Mouse (Mus musculus): ENCODE data around the gene Olfr851. TPM values are rescaled to one million over a fixed set of nuclear protein-coding genes. Genes with fewer than 3 reads are reported as not detected.

Olfr851 gene
- not detected in 2 replicates for polyA plus RNA-seq (2014; fragmentation: Nextera tagmentation; extraction: Ambion mirVana)

- DNase-seq (ENCODE audit: low spot score) (no peak), ATAC-seq (replicated peaks; ENCODE audit: low FRiP score) (no peak)
- no peaks in the 10 kb centered on the region for H3K27me3 ChIP-seq (ENCODE audit: control insufficient read depth, insufficient read depth, low read length)
- H3K4me1 ChIP-seq (replicated peaks; ENCODE audit: control insufficient read depth, insufficient read depth, low read length): no peaks in the 10 kb centered on the region
- no peak within 1 kb of the TSS for H3K4me2 ChIP-seq (ENCODE audit: low read depth, low read length, severe bottlenecking)
- H3K9ac ChIP-seq (ENCODE audit: low read length): no peak within 1 kb of the TSS
- H3K36me3 ChIP-seq (ENCODE audit: control insufficient read depth, insufficient read depth, low read length): no peaks in the 10 kb centered on the region
- no peak within 1 kb of the TSS for H3K27ac ChIP-seq (ENCODE audit: low read depth, low read length)
- peaks cover 2% of the 10 kb centered on the region; the same call in 1 of the 2 replicates for H3K9me3 ChIP-seq (ENCODE audit: control insufficient read depth, low read length)
- H3K4me3 ChIP-seq (ENCODE audit: low read depth, low read length): no peak within 1 kb of the TSS
Measured at GRCm38 (mm10) chr9:19492995-19493394, at the start of gene Olfr851. Gene Olfr851 (plus strand): TSS chr9:19493295.

- Histone ChIP-seq H3K27me3 (ENCODE audit: control insufficient read depth, insufficient read depth, low read length) (no peaks in the 10 kb centered on the region), H3K4me3 (ENCODE audit: low read depth, low read length) (no peak within 1 kb of the TSS), H3K9me3 (ENCODE audit: control insufficient read depth, low read length) (0 out of 2 replicates have a peak, but pooled peaks cover 2% of the 10 kb centered on the region), H3K27ac (ENCODE audit: low read depth, low read length) (no peak within 1 kb of the TSS), H3K36me3 (ENCODE audit: control insufficient read depth, insufficient read depth, low read length) (no peaks in the 10 kb centered on the region), H3K4me1 (replicated peaks; ENCODE audit: control insufficient read depth, insufficient read depth, low read length) (no peaks in the 10 kb centered on the region), H3K9ac (ENCODE audit: low read length) (no peak within 1 kb of the TSS), H3K4me2 (ENCODE audit: low read depth, low read length, severe bottlenecking) (no peak within 1 kb of the TSS)
- DNase-seq (ENCODE audit: low spot score): no peak
- no peak for ATAC-seq (replicated peaks; ENCODE audit: low FRiP score)
Measured at GRCm38 (mm10) chr9:19478148-19478547, 14.9 kb upstream of the Olfr851 start, which contains the start of gene Olfr850. Gene Olfr850 (minus strand): TSS chr9:19478248.

- no peak within 1 kb of the TSS for H3K4me2 ChIP-seq (ENCODE audit: low read depth, low read length, severe bottlenecking)
- H3K9ac ChIP-seq (ENCODE audit: low read length): no peak within 1 kb of the TSS
- H3K36me3 ChIP-seq (ENCODE audit: control insufficient read depth, insufficient read depth, low read length): no peaks in the 10 kb centered on the region
- no peaks in the 10 kb centered on the region; the same call in 1 of the 2 replicates for H3K9me3 ChIP-seq (ENCODE audit: control insufficient read depth, low read length)
- H3K27ac ChIP-seq (ENCODE audit: low read depth, low read length): no peak within 1 kb of the TSS
- H3K4me3 ChIP-seq (ENCODE audit: low read depth, low read length): no peak within 1 kb of the TSS
- H3K27me3 ChIP-seq (ENCODE audit: control insufficient read depth, insufficient read depth, low read length): no peaks in the 10 kb centered on the region
- 86% methylated on average over 1 of the region's 1 CpGs for whole genome bisulfite sequencing
- ATAC-seq (replicated peaks; ENCODE audit: low FRiP score): no peak
- H3K4me1 ChIP-seq (replicated peaks; ENCODE audit: control insufficient read depth, insufficient read depth, low read length): no peaks in the 10 kb centered on the region
- no peak for DNase-seq (ENCODE audit: low spot score)
Measured at GRCm38 (mm10) chr9:19540976-19541375, 47.9 kb downstream of the Olfr851 start, which contains the start of gene Olfr853. Gene Olfr853 (minus strand): TSS chr9:19541076.

Other genes starting within 250 kb of the Olfr851 start
- not detected in 2 replicates for gene Olfr843, start 241.3 kb upstream of the Olfr851 start, polyA plus RNA-seq (2014; fragmentation: Nextera tagmentation; extraction: Ambion mirVana)
- gene Olfr844, start 176.9 kb upstream of the Olfr851 start, polyA plus RNA-seq (2014; fragmentation: Nextera tagmentation; extraction: Ambion mirVana): not detected in 2 replicates
- gene Olfr845, start 156.8 kb upstream of the Olfr851 start, polyA plus RNA-seq (2014; fragmentation: Nextera tagmentation; extraction: Ambion mirVana): not detected in 2 replicates
- not detected in 2 replicates for gene Olfr846, start 129.3 kb upstream of the Olfr851 start, polyA plus RNA-seq (2014; fragmentation: Nextera tagmentation; extraction: Ambion mirVana)
- not detected in 2 replicates for gene Olfr847, start 114.6 kb upstream of the Olfr851 start, polyA plus RNA-seq (2014; fragmentation: Nextera tagmentation; extraction: Ambion mirVana)
- gene Olfr849, start 53.0 kb upstream of the Olfr851 start, polyA plus RNA-seq (2014; fragmentation: Nextera tagmentation; extraction: Ambion mirVana): not detected in 2 replicates
- not detected in 2 replicates for gene Olfr850, start 15.0 kb upstream of the Olfr851 start, polyA plus RNA-seq (2014; fragmentation: Nextera tagmentation; extraction: Ambion mirVana)
- gene Olfr853, start 47.8 kb downstream of the Olfr851 start, polyA plus RNA-seq (2014; fragmentation: Nextera tagmentation; extraction: Ambion mirVana): not detected in 2 replicates
- not detected in 2 replicates for gene Olfr854, start 74.1 kb downstream of the Olfr851 start, polyA plus RNA-seq (2014; fragmentation: Nextera tagmentation; extraction: Ambion mirVana)
- not detected in 2 replicates for gene Olfr855, start 89.3 kb downstream of the Olfr851 start, polyA plus RNA-seq (2014; fragmentation: Nextera tagmentation; extraction: Ambion mirVana)
- 41.9 and 48.2 TPM in 2 replicates for gene Zfp317, start 128.8 kb downstream of the Olfr851 start, polyA plus RNA-seq (2014; fragmentation: Nextera tagmentation; extraction: Ambion mirVana)
- gene Olfr857, start 216.1 kb downstream of the Olfr851 start, polyA plus RNA-seq (2014; fragmentation: Nextera tagmentation; extraction: Ambion mirVana): not detected in 2 replicates